Mouse (Mus musculus) liver, adult 2 months (tissue): ENCODE measurements around the gene Bglap3.

Source experiments
- CTCF ChIP-seq: fragments of 200-500 bp; IDR thresholded peaks from 2 replicates; pipeline ENCODE4 v1.5.1; 2011; ENCODE audit warnings: low read depth, low read length, control low read depth
- POLR2A ChIP-seq: fragments of 200-500 bp; IDR thresholded peaks from 2 replicates; pipeline ENCODE4 v1.6.1; 2011; ENCODE audit warnings: low read length, control low read depth; ENCODE audit not compliant: insufficient read depth; ENCODE audit errors: extremely low read depth

- TF ChIP-seq CTCF, result no peak
- TF ChIP-seq POLR2A, result 0 out of 2 replicates have a peak, but pooled peaks have one; percentile 46
Measured at GRCm38 (mm10) chr3:88324951-88325405, 47.6 kb downstream of the Bglap3 start, which contains the start of gene Glmp.
